Mouse (Mus musculus) megakaryocyte, embryonic 14.5 days (primary cell): ENCODE measurements around the gene 1700030J22Rik. TPM values are rescaled to one million over a fixed set of nuclear protein-coding genes. Genes with fewer than 3 reads are reported as not detected.

ENCODE experiments used
- H3K27me3 ChIP-seq: replicated peaks from 2 replicates; pipeline ENCODE3; 2012; ENCODE audit warnings: inconsistent platforms
- H3K36me3 ChIP-seq: replicated peaks from 2 replicates; pipeline ENCODE3; 2012; ENCODE audit warnings: low read length, inconsistent platforms, mixed read lengths
- H3K4me1 ChIP-seq: 2 replicates; pipeline ENCODE4 v1.6.1; 2012; ENCODE audit warnings: inconsistent platforms
- H3K4me3 ChIP-seq: replicated peaks from 2 replicates; pipeline ENCODE3; 2012; ENCODE audit warnings: moderate library complexity, mild to moderate bottlenecking, inconsistent platforms
- H3K9me3 ChIP-seq: 2 replicates; pipeline ENCODE4 v1.6.1; 2012; ENCODE audit warnings: inconsistent platforms
- FLI1 ChIP-seq: IDR thresholded peaks from 2 replicates; pipeline ENCODE4 v1.6.1; 2012; ENCODE audit warnings: low read length, inconsistent platforms, mixed read lengths
- GATA1 ChIP-seq: IDR thresholded peaks from 3 replicates; pipeline ENCODE4 v1.6.1; 2012; ENCODE audit warnings: mixed read lengths, low read length, inconsistent platforms, borderline replicate concordance
- polyA plus RNA-seq: library from polyadenylated mRNA; stranded (reverse); fragments of >175 nt; gene quantifications from 2 replicates; pipeline ENCODE4 v1.2.3, GENCODE M21; 2012; ENCODE audit warnings: low replicate concordance; ENCODE audit not compliant: insufficient read depth

1700030J22Rik gene
- 1.8 and 2.0 TPM in 2 replicates for polyA plus RNA-seq

DNA sequence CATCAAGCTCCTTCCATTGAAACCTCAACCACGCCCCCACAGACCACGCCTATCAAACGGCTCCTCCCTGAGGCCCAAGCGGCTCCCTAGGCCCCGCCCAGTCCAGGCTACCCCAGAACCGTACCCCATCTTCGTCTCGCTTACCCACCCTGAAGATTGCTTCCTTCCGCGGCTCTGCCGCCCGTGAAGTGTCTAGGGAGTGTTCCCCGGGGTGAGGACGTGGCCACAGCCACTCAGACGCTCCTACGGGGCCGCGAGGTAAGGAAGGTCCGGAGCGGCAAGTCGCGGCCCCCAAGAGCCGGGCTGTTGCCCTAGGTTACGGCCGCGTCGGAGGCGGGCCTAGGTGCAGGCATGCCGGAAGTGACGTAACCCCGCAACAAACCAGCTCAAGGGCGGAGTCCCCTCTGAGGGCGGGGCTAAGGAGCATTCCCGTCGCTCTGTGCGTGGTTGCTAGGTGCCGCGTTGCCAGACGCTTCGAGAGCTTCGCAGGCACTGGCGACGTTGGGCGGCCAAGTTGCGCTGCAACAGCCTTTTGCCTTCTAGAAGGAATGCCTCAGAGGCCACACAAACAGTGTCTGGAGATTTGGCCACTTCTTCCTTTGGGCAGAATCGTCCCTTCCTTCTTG is at the start of gene 1700030J22Rik:
Gene 1700030J22Rik, minus strand, starts transcription at position 329 of the 626 bp plus-strand sequence.
- Histone ChIP-seq H3K4me3 (peak within 1 kb of the TSS; percentile 95), H3K4me1 (peaks cover 34% of the 10 kb centered on the region), H3K36me3 (peaks cover 12% of the 10 kb centered on the region), H3K9me3 (no peaks in the 10 kb centered on the region), H3K27me3 (peaks cover 15% of the 10 kb centered on the region)
- TF ChIP-seq FLI1, result no peak
- no peak for TF ChIP-seq GATA1

DNA sequence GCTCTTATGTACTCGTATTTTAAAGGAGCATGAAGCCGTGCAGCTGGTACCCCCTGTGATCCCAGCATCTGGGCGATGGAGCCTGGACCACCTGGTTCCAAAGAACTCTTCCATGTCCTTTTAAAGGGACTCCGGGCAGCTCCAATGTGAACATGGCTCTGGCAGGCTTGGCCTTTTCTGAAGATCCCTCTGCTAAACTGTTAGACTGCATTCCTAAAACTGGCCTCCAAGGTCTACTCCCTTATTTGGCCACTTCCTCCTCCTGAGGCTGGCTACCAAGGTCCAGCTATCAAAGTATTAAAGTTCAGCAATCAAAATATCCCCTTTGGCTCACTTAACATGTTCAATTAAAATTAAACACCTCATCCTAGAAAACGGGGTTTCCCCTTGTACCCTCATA is 48.8 kb upstream of the 1700030J22Rik start:
- H3K4me1 ChIP-seq, result peaks cover 25% of the 10 kb centered on the region
- no peak for TF ChIP-seq FLI1
- H3K36me3 ChIP-seq, result no peaks in the 10 kb centered on the region
- no peak overlapping the region for H3K4me3 ChIP-seq
- no peaks in the 10 kb centered on the region for H3K9me3 ChIP-seq
- H3K27me3 ChIP-seq, result peaks cover 20% of the 10 kb centered on the region

DNA sequence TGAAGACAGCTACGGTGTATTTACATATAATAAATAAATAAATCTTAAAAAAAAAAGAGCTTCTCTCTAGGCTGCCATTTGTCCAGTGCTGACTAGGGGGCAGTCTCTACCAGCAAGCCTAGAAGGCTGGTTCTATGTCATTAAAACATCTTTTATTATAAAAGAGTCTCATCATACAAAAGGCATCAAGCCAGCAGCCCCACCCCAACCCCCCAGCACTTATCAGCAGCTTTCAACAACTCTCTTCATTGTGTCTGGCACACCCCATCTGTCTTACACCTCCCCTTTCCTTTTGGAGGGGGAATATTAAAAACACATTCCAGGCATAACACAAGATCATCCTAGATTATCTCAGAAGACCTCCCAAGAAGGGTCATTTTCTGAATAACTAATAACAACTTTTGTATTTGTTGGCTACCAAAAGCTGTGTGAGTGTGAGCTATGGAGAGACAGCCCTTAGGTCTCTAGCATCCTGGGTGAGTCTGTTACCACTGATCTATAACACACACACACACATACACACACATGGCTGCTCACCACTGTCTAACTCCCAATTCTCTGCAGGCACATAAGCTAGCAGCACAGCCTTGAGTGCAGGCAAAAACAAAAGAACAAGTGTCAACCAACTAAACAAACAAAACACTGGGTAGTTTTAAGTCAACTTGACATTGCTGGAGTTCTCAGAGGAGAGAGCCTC is 43.7 kb upstream of the 1700030J22Rik start:
- H3K36me3 ChIP-seq, result no peaks in the 10 kb centered on the region
- TF ChIP-seq FLI1 (no peak), GATA1 (no peak)
- peaks cover 11% of the 10 kb centered on the region; the same call in 1 of the 2 replicates for H3K4me1 ChIP-seq
- peaks cover 24% of the 10 kb centered on the region for H3K27me3 ChIP-seq
- no peak overlapping the region for H3K4me3 ChIP-seq
- H3K9me3 ChIP-seq, result no peaks in the 10 kb centered on the region

DNA sequence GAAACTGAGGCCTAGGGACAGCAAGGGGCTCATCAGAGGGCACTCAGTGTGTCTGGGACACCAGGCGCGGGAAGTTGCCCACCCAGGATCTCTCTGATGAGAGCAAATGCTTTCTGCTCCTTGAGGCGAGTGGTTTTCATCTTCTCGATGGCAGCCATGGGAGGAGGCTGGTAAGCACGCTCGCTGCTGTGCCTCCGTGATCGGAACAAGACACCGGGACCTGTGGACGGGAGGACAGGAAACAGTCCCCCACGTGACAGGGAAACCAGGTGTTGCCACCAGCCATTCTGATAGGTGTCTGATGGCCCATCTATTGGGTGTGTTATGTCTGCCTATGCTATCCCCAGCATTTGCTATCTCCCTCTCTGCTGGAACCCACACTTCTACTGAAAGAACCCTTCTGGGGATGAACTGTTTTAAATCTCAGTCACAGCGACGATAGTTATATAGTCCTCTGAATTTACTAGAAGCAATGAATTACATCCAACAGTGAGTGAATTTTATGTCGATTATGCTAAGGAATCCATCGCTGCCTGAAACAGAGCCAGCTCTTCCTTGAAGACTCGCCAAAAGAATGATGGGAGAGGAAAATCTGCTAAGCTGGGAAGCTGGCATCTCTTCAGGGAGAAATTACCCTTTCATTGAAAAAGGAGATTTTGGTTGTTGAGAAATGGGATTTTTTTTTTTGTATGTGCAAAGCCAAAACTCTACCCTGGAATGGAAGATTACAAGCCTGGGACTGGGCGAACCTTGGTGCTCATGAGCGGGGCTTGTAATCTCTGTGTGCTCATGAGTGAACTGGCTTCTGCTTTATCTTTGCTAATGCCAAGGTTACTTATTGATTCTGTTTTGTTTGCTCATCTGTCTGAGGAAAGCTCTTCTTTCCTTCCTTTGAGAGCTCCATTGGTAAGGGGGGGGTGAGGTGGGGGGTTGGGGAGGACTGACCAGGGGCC is 40.8 kb upstream of the 1700030J22Rik start:
- Histone ChIP-seq H3K27me3 (peaks cover 51% of the 10 kb centered on the region), H3K4me3 (no peak overlapping the region), H3K9me3 (0 out of 2 replicates have a peak, but pooled peaks cover 2% of the 10 kb centered on the region), H3K4me1 (peaks cover 11% of the 10 kb centered on the region), H3K36me3 (no peaks in the 10 kb centered on the region)
- TF ChIP-seq FLI1 (no peak), GATA1 (no peak)

DNA sequence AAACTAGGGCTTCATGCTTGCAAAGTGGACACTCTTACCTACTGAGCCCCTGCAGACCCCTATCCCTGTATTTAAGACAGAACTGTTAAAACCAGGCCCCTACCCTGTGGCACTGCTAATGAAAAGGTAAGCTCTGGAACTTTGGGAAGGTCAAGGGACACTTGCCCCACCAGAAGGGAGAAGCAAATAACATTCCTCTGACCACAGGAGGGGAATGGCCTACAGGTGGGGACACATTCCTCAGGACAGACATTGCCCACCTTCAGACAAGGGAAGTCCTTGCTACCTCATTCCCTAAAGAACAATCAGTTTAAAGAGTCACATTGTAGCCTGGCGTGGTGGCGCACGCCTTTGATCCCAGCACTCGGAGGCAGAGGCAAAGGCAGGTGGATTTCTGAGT is 39.1 kb upstream of the 1700030J22Rik start:
- Histone ChIP-seq H3K4me3 (no peak overlapping the region), H3K4me1 (peaks cover 3% of the 10 kb centered on the region), H3K9me3 (0 out of 2 replicates have a peak, but pooled peaks cover 2% of the 10 kb centered on the region), H3K36me3 (no peaks in the 10 kb centered on the region), H3K27me3 (peaks cover 56% of the 10 kb centered on the region)
- TF ChIP-seq GATA1 (no peak), FLI1 (no peak)

DNA sequence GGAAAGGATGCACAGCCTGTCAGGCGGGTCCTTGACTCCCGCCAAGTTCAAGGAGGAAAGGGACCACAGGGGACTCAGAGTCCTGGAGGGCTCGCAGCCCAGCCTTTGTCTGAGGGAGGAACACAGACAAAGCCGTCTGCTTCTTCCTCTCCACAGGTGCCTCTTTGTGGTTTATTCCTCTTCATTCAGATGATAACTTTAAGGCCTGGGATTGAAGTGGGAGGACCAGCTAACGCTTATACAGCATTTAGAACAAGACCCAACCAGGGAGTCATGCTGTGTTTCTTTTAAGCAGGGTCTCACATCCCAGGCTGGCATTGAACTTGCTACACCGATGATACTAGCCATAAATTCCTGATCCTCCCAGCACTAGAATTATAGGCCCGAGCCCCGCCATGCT is 38.2 kb upstream of the 1700030J22Rik start:
- H3K4me3 ChIP-seq, result no peak overlapping the region
- H3K27me3 ChIP-seq, result peaks cover 56% of the 10 kb centered on the region
- no peaks in the 10 kb centered on the region for H3K36me3 ChIP-seq
- no peaks in the 10 kb centered on the region; the same call in 1 of the 2 replicates for H3K4me1 ChIP-seq
- 0 out of 2 replicates have a peak, but pooled peaks cover 2% of the 10 kb centered on the region for H3K9me3 ChIP-seq
- TF ChIP-seq FLI1 (no peak), GATA1 (no peak)

DNA sequence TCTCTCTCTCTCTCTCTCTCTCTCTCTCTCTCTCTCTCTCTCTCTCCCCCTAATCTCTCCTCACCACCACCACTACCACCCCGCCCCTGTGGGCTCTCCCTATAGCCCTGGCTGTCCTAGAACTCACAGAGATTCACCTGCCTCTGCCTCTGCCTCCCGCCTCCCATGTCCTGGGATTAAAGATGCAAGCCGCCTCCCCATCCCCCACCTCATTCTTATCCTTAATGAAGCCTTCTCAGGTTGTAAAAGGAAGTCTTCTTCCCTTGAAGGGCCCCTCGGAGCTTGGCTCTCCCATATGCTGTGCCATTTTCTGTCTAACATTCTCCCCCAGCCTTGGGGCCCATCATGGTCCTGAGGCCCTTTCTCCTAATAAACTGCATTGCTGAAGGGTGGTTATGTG is 36.9 kb upstream of the 1700030J22Rik start:
- peaks cover 62% of the 10 kb centered on the region for H3K27me3 ChIP-seq
- TF ChIP-seq FLI1, result no peak
- H3K9me3 ChIP-seq, result 0 out of 2 replicates have a peak, but pooled peaks cover 2% of the 10 kb centered on the region

DNA sequence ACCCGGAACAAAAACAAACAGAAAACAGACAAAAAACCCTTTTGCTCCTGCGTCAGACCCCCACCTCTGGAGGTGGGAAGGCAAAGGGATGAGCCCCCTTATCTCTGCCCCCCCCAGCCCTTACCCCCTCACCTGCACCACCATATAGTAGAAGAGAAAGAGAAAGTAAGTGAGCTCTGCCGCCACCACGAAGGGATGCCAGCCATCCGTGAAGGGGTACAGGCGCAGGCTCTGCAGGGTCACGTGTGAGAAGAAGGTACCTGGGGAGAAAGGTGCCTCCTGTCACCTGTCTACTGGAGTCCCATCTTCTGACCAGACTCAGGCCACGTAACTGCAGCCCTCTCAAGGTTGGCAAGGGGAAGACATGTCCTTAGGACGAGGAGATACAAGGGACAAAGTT is 32.6 kb upstream of the 1700030J22Rik start:
- Histone ChIP-seq H3K27me3 (peaks cover 43% of the 10 kb centered on the region), H3K36me3 (no peaks in the 10 kb centered on the region), H3K4me1 (peaks cover 4% of the 10 kb centered on the region), H3K4me3 (no peak overlapping the region), H3K9me3 (0 out of 2 replicates have a peak, but pooled peaks cover 2% of the 10 kb centered on the region)
- TF ChIP-seq FLI1 (no peak), GATA1 (no peak)

More for the DNA sequence above, 36.9 kb upstream of the 1700030J22Rik start:
- Histone ChIP-seq H3K4me1 (peaks cover 4% of the 10 kb centered on the region), H3K4me3 (no peak overlapping the region), H3K36me3 (no peaks in the 10 kb centered on the region)

DNA sequence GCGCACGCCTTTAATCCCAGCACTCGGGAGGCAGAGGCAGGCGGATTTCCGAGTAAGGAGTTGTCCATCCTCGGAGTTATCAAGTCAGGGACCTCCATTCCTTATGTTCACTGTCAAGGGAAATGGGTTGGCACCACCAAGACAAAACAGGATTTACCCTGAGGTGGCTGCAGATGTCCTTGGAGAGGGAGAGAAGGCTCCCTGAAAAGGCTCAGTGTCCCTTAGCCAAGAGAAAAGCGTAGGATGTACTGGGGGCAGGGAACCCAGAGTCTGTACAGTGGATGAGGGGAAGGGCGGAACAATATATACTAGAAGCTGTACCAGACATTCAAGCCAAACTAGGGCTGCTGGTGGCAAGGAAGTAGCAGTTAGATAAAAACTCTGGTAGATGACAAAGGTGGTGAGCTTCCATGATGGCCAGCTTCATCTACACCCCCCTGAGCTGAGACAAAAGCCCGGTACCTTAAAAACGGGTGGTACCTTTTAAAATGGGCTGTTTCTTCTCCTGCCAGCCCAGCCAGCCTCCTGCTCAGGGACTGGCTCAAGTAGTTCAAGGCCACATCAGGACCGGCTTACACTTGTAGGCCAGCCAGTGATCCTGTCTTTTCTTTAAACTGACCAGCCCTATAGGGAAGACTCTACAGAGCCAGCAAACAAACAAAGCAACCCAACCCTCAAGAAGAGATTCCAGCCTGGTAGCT is 15.4 kb upstream of the 1700030J22Rik start:
- H3K9me3 ChIP-seq, result no peaks in the 10 kb centered on the region
- H3K4me3 ChIP-seq, result peak overlapping the region; percentile 97
- no peak for TF ChIP-seq FLI1
- no peak for TF ChIP-seq GATA1
- peaks cover 38% of the 10 kb centered on the region for H3K4me1 ChIP-seq
- H3K36me3 ChIP-seq, result peaks cover 11% of the 10 kb centered on the region
- peaks cover 16% of the 10 kb centered on the region for H3K27me3 ChIP-seq
